Mouse (Mus musculus) A20 (cell line): ENCODE results near the gene Col6a4.
A peak's percentile ranks its signal among the peaks of the same experiment; 100 is the strongest.

Experiments
- DNase-seq: peaks from one replicate; pipeline ENCODE4 v3.0.0-alpha.2; 2011; ENCODE audit warnings: low read depth, low spot score

The Col6a4 gene

GRCm38 (mm10) chr9:106096683-106097082, at the start of gene Col6a4:
Col6a4 (minus strand) TSS chr9:106096783.
- no peak for DNase-seq

GRCm38 (mm10) chr9:106145582-106145981, 49.0 kb upstream of the Col6a4 start:
- no peak for DNase-seq

- DNase-seq: no peak
Observed at GRCm38 (mm10) chr9:106144176-106144575, 47.6 kb upstream of the Col6a4 start.

- no peak for DNase-seq
Observed at GRCm38 (mm10) chr9:106141955-106142354, 45.4 kb upstream of the Col6a4 start.

- DNase-seq: no peak
Observed at GRCm38 (mm10) chr9:106139763-106140162, 43.2 kb upstream of the Col6a4 start.

GRCm38 (mm10) chr9:106137671-106138216, 41.2 kb upstream of the Col6a4 start:
- no peak for DNase-seq

GRCm38 (mm10) chr9:106130250-106130649, 33.7 kb upstream of the Col6a4 start:
- no peak for DNase-seq

- DNase-seq: peak; percentile 5
Observed at GRCm38 (mm10) chr9:106129072-106129471, 32.5 kb upstream of the Col6a4 start.

- DNase-seq: no peak
Observed at GRCm38 (mm10) chr9:106126786-106127251, 30.2 kb upstream of the Col6a4 start.

- peak; percentile 65 for DNase-seq
Observed at GRCm38 (mm10) chr9:106123599-106123998, 27.0 kb upstream of the Col6a4 start.

GRCm38 (mm10) chr9:106119075-106119474, 22.5 kb upstream of the Col6a4 start:
- DNase-seq: no peak

- no peak for DNase-seq
Observed at GRCm38 (mm10) chr9:106115801-106116424, 19.3 kb upstream of the Col6a4 start.

GRCm38 (mm10) chr9:106112770-106113423, 16.3 kb upstream of the Col6a4 start:
- peak; percentile 65 for DNase-seq

GRCm38 (mm10) chr9:106106241-106106640, 9.7 kb upstream of the Col6a4 start:
- no peak for DNase-seq

GRCm38 (mm10) chr9:106104401-106104800, 7.8 kb upstream of the Col6a4 start:
- DNase-seq: no peak

GRCm38 (mm10) chr9:106101166-106101565, 4.6 kb upstream of the Col6a4 start:
- no peak for DNase-seq

GRCm38 (mm10) chr9:106100262-106100661, 3.7 kb upstream of the Col6a4 start:
- no peak for DNase-seq

- no peak for DNase-seq
Observed at GRCm38 (mm10) chr9:106099379-106100021, 2.9 kb upstream of the Col6a4 start.

GRCm38 (mm10) chr9:106081528-106081927, 15.1 kb downstream of the Col6a4 start:
- no peak for DNase-seq

GRCm38 (mm10) chr9:106080261-106081033, 16.1 kb downstream of the Col6a4 start:
- DNase-seq: peak; percentile 51

GRCm38 (mm10) chr9:106077953-106078352, 18.6 kb downstream of the Col6a4 start:
- no peak for DNase-seq

- no peak for DNase-seq
Observed at GRCm38 (mm10) chr9:106076234-106076633, 20.3 kb downstream of the Col6a4 start.
